Mouse (Mus musculus) embryonic facial prominence, embryonic 11.5 days (tissue): ENCODE data around the gene Ripor1. TPM values are rescaled to one million over a fixed set of nuclear protein-coding genes. Genes with fewer than 3 reads are reported as not detected.

Source experiments
- ATAC-seq: fragments of 200-750 bp; cut with Nextera tagmentation; replicated peaks from 2 replicates; pipeline ENCODE4 v1.8.0; 2017; ENCODE audit warnings: low read depth; ENCODE audit not compliant: insufficient number of reproducible peaks, low FRiP score, low TSS enrichment
- DNase-seq: peaks from one replicate; pipeline ENCODE4 v3.0.0-alpha.2; 2015; ENCODE audit warnings: low spot score
- H3K27ac ChIP-seq: fragments of 300-500 bp; sonication (generic); replicated peaks from 2 replicates; pipeline ENCODE4 v1.5.1; 2014; ENCODE audit warnings: mild to moderate bottlenecking, low read depth, low read length, control low read depth
- H3K27me3 ChIP-seq: fragments of 300-500 bp; sonication (generic); 2 replicates; pipeline ENCODE4 v1.6.1; 2014; ENCODE audit warnings: mild to moderate bottlenecking, low read length, moderate library complexity, mixed read lengths; ENCODE audit not compliant: control insufficient read depth, insufficient read depth
- H3K36me3 ChIP-seq: fragments of 300-500 bp; sonication (generic); replicated peaks from 2 replicates; pipeline ENCODE4 v1.6.1; 2014; ENCODE audit warnings: low read depth, mild to moderate bottlenecking, low read length, moderate library complexity, mixed read lengths; ENCODE audit not compliant: control insufficient read depth, insufficient read depth
- H3K4me1 ChIP-seq: fragments of 300-500 bp; sonication (generic); 2 replicates; pipeline ENCODE4 v1.6.1; 2014; ENCODE audit warnings: low read length, mixed read lengths; ENCODE audit not compliant: control insufficient read depth, insufficient read depth
- H3K4me2 ChIP-seq: fragments of 300-500 bp; sonication (generic); 2 replicates; pipeline ENCODE4 v1.6.1; 2014; ENCODE audit warnings: low read depth, mild to moderate bottlenecking, control low read depth, low read length, moderate library complexity
- H3K4me3 ChIP-seq: fragments of 300-500 bp; sonication (generic); 2 replicates; pipeline ENCODE4 v1.5.1; 2014; ENCODE audit warnings: low read depth, low read length, control low read depth
- H3K9ac ChIP-seq: fragments of 300-500 bp; sonication (generic); replicated peaks from 2 replicates; pipeline ENCODE4 v1.6.1; 2014; ENCODE audit warnings: mild to moderate bottlenecking, control low read depth, low read length
- H3K9me3 ChIP-seq: fragments of 300-500 bp; sonication (generic); replicated peaks from 2 replicates; pipeline ENCODE4 v1.6.1; 2016; ENCODE audit warnings: mild to moderate bottlenecking, low read length, inconsistent platforms, mixed read lengths; ENCODE audit not compliant: control insufficient read depth
- WGBS: fragments of 180-500 bp; shearing (Covaris S2); extraction: QIAGEN DNeasy Blood & Tissue Kit; methylation state at CpG from one replicate; pipeline ENCODE4 v1.1.7; 2014; 5-methylcytosine and 5-hydroxymethylcytosine counted together
- polyA plus RNA-seq: library from polyadenylated mRNA; unstranded; fragments of >200 nt; fragmentation: Nextera tagmentation; extraction: Ambion mirVana; gene quantifications from 2 replicates; pipeline ENCODE4 v1.2.1, GENCODE M21; 2014

The Ripor1 gene
- polyA plus RNA-seq, 1 experiment from 2014 or later: 7.3 TPM

- H3K9me3 ChIP-seq: no peaks in the 10 kb centered on the region
- H3K4me3 ChIP-seq: no peak overlapping the region
- H3K36me3 ChIP-seq: no peaks in the 10 kb centered on the region
- 91% methylated on average over 9 of the region's 9 CpGs for WGBS
- no peak overlapping the region for H3K9ac ChIP-seq
- ATAC-seq (no peak), DNase-seq (no peak)
- no peak overlapping the region for H3K4me2 ChIP-seq
- no peak overlapping the region for H3K27ac ChIP-seq
- no peaks in the 10 kb centered on the region for H3K27me3 ChIP-seq
- H3K4me1 ChIP-seq: no peaks in the 10 kb centered on the region; the same call in 1 of the 2 replicates
Observed at GRCm38 (mm10) chr8:105571810-105572209, 33.2 kb upstream of the Ripor1 start.

GRCm38 (mm10) chr8:105573427-105573826 lies 31.6 kb upstream of the Ripor1 start:
- no peaks in the 10 kb centered on the region for H3K4me1 ChIP-seq
- H3K4me2 ChIP-seq: no peak overlapping the region
- no peaks in the 10 kb centered on the region for H3K27me3 ChIP-seq
- H3K9me3 ChIP-seq: no peaks in the 10 kb centered on the region
- ATAC-seq (no peak), DNase-seq (no peak)
- H3K4me3 ChIP-seq: no peak overlapping the region
- H3K9ac ChIP-seq: no peak overlapping the region
- H3K27ac ChIP-seq: no peak overlapping the region
- H3K36me3 ChIP-seq: no peaks in the 10 kb centered on the region

GRCm38 (mm10) chr8:105574741-105575140 lies 30.3 kb upstream of the Ripor1 start:
- DNase-seq: no peak
- Histone ChIP-seq H3K27ac (no peak overlapping the region), H3K9me3 (no peaks in the 10 kb centered on the region), H3K4me2 (no peak overlapping the region), H3K36me3 (no peaks in the 10 kb centered on the region), H3K9ac (no peak overlapping the region), H3K4me3 (no peak overlapping the region), H3K4me1 (no peaks in the 10 kb centered on the region), H3K27me3 (no peaks in the 10 kb centered on the region)
- 40% methylated on average over 5 of the region's 6 CpGs for WGBS
- no peak for ATAC-seq

GRCm38 (mm10) chr8:105575538-105575937 lies 29.5 kb upstream of the Ripor1 start:
- H3K9me3 ChIP-seq: no peaks in the 10 kb centered on the region
- H3K27ac ChIP-seq: no peak overlapping the region
- ATAC-seq (no peak), DNase-seq (no peak)
- no peaks in the 10 kb centered on the region for H3K36me3 ChIP-seq
- 77% methylated on average over 3 of the region's 3 CpGs for WGBS
- no peak overlapping the region for H3K4me2 ChIP-seq
- H3K4me3 ChIP-seq: no peak overlapping the region
- no peak overlapping the region for H3K9ac ChIP-seq
- H3K27me3 ChIP-seq: no peaks in the 10 kb centered on the region
- no peaks in the 10 kb centered on the region for H3K4me1 ChIP-seq

GRCm38 (mm10) chr8:105579719-105580118 lies 25.3 kb upstream of the Ripor1 start:
- Histone ChIP-seq H3K27me3 (no peaks in the 10 kb centered on the region), H3K4me1 (no peaks in the 10 kb centered on the region), H3K9me3 (no peaks in the 10 kb centered on the region), H3K9ac (no peak overlapping the region), H3K4me2 (no peak overlapping the region), H3K36me3 (no peaks in the 10 kb centered on the region), H3K4me3 (no peak overlapping the region), H3K27ac (no peak overlapping the region)
- WGBS: 77% methylated on average over 3 of the region's 3 CpGs
- ATAC-seq: no peak
- no peak for DNase-seq

- no peaks in the 10 kb centered on the region for H3K27me3 ChIP-seq
- H3K9ac ChIP-seq: no peak overlapping the region
- no peaks in the 10 kb centered on the region for H3K36me3 ChIP-seq
- DNase-seq: no peak
- ATAC-seq: no peak
- H3K4me1 ChIP-seq: no peaks in the 10 kb centered on the region
- WGBS: 72% methylated on average over 2 of the region's 2 CpGs
- H3K4me3 ChIP-seq: no peak overlapping the region
- no peaks in the 10 kb centered on the region for H3K9me3 ChIP-seq
- H3K27ac ChIP-seq: no peak overlapping the region
- no peak overlapping the region for H3K4me2 ChIP-seq
Observed at GRCm38 (mm10) chr8:105592431-105592830, 12.6 kb upstream of the Ripor1 start.

GRCm38 (mm10) chr8:105593859-105594258 lies 11.2 kb upstream of the Ripor1 start:
- ATAC-seq: 0 out of 2 replicates have a peak, but pooled peaks have one; percentile 63
- Histone ChIP-seq H3K27ac (no peak overlapping the region; the same call in 1 of the 2 replicates), H3K4me1 (no peaks in the 10 kb centered on the region), H3K36me3 (no peaks in the 10 kb centered on the region), H3K9ac (peak overlapping the region; percentile 43), H3K4me2 (peak overlapping the region; percentile 37), H3K9me3 (no peaks in the 10 kb centered on the region), H3K4me3 (no peak overlapping the region), H3K27me3 (no peaks in the 10 kb centered on the region)
- DNase-seq: peak; percentile 82
- WGBS: 19% methylated on average over 15 of the region's 15 CpGs

GRCm38 (mm10) chr8:105594451-105595242 lies 10.4 kb upstream of the Ripor1 start:
- Histone ChIP-seq H3K4me1 (no peaks in the 10 kb centered on the region), H3K9ac (peak overlapping the region; percentile 43; the same call in 1 of the 2 replicates), H3K4me2 (no peak overlapping the region; the same call in 1 of the 2 replicates), H3K36me3 (no peaks in the 10 kb centered on the region), H3K9me3 (no peaks in the 10 kb centered on the region), H3K4me3 (no peak overlapping the region), H3K27me3 (no peaks in the 10 kb centered on the region), H3K27ac (no peak overlapping the region; the same call in 1 of the 2 replicates)
- ATAC-seq (no peak), DNase-seq (no peak)
- 78% methylated on average over 18 of the region's 18 CpGs for WGBS
